Mouse (Mus musculus) lung, postnatal 10 days (tissue): ENCODE data around the gene Ly6f.
"Not testable (repeated sequence)": the region's sequence is repeated elsewhere in the genome, so short reads cannot be mapped to it uniquely, and the experiment has no call there.

Source experiments
- DNase-seq: peaks from one replicate; pipeline ENCODE4 v3.0.0; 2021

The Ly6f gene

DNA sequence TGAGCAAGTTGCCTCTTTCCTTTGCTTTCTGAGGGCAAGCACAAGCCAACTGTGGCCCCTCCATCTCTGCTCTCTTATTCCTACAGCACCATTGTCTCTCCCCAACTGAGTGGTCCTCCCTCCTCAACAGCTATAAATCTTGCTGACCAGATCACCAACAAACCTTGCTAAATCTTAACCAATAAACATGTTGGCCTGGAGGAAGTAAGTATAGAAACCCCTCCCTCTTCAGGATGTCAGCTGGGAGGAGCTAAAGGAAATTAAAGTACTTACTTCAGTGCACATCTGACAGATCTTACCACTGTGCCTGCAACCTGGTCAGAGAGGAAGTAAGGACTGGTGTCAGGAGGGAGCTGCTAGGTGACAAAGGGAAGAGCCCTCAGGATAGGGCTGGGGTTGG, at the start of gene Ly6f:
Gene Ly6f, plus strand, starts transcription at position 301 of the 400 bp plus-strand sequence.
- DNase-seq = no peak

DNA sequence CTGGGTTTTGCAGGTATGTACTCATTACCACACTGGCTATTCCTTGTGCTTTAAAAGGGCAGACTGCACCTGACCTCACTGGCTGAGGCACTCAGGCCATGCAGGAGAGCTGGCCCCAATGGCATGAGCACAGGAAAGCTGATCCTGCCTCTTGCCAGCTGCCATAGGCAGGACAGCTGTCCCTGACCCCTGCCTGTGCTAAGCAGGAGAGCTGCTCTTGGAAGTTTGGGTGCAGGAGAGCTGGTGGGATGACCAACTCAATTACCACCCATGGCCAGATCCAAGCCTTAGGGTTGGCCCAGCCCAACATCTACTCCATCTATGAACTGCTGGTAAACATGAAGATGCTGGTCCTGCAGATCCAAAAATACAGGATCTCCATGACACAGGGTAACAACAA, 46.3 kb upstream of the Ly6f start:
- no peak for DNase-seq

DNA sequence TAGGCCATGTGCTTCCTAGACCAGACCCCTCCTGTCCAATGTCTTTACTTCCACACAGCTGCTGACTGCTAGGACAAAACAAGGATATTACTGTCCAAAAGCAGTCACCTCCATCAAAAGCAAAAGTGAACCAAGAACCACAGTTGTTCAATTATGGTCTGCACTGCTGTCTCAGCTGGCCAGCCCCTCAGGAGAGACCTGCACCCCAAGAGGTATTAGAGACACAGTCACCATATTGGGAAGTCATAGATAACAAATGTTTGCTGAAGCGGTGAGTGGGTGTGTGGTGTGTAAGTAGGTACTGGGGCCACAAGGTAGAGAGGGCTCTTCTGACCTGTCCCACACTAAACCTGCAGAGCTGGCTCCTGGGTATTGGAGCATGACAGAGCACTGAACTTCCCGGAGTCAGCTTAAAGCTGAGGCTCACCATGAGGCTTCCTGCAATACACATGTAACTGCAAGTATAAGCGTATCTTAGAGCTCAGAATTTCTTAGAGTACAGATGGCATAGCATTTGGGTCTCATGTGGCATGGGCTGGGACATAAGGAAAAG, 30.4 kb upstream of the Ly6f start:
- DNase-seq = no peak

DNA sequence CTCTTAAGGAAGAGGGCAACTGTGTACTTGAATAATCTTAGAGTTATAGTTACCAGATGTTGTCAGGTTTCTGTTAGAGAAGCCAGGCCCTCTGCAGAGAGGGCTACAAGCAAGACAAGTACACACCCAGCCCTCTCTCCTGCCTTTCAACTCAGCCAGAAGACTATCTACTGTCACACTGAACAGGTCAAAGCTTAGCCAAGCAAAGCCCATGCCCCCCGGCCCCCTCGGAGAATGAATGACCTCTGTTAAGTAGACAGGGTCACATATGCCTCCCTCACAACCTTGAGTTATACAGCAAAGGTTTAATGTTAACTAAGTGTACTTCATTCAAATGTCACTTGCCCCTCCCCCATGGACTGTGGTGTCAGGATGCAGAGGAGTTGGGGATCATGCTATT, 27.7 kb upstream of the Ly6f start:
- DNase-seq = no peak

DNA sequence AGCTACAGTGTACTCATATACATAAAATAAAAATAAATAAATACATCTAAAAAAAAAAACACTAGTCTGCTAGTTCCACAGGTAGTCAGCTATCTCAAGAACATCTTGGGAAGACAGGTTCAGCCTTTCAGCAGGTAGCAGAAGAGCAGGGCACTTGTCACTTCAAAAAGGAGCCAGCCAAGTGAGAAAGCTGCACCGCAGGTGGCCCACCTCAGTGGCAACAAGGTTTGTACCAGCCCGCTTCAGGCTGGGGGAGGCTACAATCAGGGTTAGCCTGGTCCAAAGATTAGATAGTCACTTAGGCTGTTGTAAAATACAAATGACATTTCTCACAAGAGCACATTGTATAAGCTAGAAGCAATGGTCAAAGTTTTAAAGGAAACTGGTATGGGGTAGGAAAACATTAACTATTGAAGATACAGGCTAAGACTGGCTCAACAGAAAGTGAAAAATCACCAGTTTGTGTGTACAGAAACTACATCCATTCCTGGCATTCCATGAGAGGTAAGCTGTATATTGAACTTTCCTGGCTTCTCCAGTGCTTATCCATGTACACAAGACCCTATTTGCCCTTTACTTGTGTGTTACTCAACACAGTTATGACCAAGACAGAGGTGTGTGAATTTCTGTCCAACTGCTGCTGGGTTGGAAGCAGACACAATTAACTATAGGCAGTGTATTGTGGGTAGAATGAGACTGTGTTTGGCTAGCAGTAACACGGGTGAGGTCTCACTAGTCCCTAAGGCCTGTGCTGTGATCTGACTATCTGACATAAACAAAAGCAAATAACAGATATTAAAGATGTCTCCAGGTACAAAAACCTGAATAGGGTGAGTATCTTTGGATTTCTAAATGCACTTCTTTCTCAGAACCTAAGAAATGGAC, 25.2 kb upstream of the Ly6f start:
- no peak for DNase-seq

DNA sequence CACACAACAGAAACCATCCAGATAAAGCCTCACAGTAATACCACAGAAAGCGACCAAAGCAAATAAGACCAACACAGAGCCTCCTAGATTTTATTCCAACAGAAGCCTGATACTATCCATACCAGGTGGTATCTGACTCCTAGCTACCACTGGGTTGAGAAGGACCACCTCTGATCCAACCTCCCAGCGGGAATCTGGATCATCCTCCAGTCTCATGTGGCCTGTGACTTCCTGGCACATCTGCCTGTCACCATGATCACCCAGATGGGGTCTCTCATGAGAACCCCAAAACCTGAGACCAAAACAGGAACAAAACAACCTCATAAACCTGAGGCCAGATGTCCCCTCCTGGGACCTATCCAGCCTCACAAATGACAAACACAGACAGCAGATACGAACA, 13.6 kb upstream of the Ly6f start:
- DNase-seq = no peak

DNA sequence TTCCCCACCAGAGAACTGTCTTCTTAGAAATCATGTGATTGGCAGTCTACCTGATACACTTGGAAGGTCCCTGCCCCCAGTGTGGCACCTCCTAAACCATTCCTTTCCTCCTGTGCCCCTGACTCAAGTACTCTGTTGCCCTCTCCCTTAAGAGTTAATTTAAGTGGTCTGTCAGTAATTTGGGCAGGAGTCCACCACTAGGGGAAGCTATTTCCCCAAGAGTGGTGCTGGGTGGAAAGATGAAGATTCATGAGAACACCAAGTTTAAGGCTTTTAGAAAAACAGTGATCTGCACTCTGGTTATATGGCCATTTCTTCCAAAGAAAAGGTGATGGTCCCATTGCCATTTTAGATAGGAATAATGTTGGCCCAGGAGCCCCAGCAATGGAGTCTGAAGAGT, 2.4 kb upstream of the Ly6f start:
- DNase-seq = no peak

DNA sequence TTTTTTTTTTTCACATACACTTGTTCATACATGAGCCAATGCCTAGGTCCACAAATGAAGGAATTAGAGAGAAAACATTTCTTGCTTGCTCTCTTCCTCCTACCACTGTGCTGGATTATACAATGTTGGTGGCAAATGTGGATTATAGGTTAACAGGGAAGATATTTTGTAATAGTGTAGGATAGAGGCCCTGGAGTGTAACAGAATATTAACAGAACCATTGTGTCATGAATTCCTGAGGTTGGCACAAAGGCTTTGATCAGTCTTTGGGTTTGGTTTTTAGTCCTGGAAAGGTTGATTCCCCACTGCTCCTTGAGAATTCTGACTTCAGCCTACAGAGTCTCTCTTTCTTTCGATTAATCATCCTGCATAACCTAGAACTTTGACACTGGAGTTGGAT, 1.6 kb upstream of the Ly6f start:
- no peak for DNase-seq

DNA sequence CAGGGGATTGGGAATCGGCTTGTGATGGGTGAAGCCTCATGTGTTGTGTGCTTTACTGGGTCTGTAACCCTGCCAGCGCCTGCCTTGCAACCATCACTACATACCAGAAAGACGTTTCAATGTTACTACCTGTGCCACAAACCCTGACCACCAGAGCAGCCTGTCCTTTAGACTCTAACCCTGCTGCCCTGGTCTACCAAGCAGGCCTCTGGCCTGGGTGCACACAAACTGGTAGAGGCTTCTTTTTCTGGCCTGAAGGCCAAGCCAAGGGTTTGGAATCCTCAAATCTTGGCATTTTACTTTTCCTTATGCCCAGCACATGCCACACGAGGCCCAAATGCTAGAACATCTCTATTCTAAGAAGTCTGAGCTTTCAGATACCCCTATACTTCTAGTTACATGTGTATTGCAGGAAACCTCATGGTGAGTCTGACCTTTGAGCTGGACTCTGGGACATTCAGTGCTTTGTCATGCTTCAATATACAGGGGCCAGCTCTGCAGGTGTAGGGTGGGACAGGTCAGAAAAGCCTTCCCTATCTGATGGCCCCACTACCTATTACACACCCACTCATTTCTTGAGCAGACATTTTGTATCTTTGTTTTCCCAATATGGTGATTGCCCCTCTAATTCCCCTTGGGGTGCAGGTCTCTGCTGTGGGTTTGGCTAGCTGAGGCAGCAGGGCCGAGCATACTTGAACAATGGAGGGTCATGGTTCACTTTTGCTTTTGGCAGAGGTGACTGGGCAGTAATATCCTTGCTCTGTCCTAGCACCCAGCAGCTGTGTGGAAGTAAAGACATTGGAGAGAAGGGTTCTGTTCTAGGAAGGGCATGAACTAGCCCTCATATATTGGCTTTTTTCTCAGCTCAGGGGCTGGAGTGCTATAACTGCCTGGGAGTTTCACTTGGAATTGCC, 952 bp downstream of the Ly6f start:
- DNase-seq = no peak

DNA sequence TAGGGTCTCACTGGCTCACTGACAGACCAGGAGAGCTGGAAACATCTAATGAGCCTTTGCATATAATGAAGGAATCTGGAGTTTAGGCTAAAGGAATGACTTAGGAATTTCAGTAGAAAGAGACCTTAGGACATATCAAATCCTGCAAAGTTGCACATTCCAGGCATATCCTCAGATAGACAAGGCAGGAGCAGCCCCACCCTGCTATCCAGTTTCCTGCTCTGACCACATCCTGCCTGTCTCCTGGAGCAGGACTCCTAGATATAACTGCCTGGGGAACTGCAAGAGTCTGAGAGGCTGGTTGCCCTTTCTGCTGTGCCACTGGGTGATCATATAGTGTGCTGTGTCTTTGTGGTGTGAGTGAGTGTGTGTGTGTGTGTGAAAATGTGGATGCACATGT, 1.9 kb downstream of the Ly6f start:
- DNase-seq = no peak

DNA sequence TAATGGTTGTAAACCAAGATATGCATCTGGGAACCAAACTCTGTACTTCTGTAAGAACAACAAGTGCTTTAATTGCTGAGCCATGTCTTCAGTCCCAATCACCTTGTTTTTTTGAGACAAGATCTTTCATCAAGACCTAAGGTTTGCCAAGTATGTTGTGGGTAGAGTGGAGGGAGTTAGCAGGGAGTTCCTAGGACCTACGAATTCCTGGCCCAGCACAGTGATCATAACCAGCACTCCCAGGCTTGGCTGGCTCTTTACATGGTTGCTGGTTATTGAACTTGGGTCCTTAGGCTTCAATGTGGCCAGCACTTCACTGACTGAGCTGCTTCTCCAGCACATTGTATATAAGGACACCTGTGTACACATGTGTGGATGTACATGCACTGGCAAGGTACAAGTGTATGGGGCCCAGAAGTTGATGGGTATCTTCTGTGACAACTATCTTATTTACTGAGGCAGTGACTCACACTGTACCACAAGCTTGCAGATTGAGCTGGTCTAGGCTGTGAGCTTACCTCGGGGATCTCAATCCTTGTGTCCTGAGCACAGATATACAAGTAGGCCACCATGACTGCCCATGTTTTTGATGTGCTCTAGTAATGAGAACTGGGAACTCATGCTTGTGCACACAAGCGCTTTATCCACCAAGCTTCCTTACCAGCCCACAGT, 2.6 kb downstream of the Ly6f start:
- no peak for DNase-seq

DNA sequence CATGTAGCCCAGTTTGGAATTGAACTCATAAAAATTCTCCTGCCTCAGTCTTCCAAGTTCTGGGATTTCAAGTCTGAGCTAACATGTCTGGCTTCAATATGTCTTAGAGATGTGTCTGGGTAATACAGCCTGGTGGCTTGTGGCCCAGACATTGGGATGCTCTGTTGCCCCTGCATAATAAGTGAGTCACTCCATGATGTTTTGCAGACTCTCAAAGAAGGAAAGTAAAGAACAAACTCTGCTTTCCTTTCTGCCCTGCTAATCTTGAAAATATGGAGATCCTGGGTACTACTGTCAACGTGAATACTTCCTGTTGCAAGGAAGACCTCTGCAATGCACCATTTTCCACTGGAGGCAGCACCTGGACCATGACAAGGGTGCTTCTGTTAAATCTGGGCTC, 3.2 kb downstream of the Ly6f start:
- DNase-seq = no peak

DNA sequence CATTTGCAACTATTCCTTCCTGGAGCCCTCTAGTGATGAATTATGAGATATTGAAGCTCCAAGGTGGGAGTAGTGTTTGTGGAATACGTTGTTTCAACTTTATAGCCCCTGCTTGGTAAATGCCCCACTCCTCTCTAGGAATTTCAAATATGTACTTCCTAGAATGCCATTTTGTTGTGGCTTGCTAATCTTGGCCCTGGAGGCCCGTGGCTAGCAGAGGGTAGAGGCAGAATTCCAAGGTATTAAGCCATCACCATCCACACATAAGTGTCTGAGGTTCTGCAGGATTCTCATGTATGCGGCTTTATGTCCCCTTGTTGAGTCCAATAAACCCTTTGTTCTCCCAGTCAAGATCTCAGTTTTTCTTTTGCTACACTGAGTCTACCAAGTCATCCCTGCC, 3.7 kb downstream of the Ly6f start:
- no peak for DNase-seq

DNA sequence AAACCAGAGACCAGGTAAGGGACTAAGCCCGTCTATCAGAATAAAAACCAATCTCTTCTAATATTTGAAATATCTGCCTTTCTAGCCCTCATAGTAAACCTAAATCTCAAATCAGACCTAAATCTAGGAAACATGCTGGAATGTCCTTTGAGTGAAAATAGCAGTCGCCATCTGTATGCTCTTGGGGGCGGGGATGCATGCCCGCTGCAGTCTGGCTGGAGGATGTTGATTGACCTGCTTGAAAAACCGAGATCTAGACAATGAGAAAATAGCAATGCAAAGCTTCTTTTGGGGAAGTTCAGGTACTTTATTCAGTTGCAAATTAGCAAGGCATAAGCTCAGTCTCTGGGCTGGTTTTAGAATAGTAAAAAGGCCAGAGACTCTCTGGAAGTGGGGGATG, 13.8 kb downstream of the Ly6f start:
- not testable (repeated sequence) for DNase-seq

DNA sequence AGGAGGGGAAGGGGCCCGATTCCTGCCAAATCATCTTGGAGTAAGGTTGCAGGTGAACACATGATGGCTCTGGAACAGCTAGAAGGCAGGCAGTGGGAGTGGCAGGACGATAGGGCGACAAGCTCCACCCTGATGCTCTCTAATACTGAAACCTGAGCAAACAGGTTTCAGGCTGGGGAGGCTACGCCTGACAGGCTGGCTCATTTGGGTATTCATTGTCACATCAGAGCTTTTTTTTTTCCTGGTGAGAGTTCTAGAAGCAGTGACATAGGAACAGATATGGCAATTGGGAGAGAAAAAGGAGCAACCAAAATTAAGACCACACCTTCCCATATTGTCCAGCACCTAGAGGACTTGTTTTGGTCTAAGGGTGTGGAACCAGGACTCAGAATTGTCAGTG, 18.3 kb downstream of the Ly6f start:
- DNase-seq = not testable (repeated sequence)

DNA sequence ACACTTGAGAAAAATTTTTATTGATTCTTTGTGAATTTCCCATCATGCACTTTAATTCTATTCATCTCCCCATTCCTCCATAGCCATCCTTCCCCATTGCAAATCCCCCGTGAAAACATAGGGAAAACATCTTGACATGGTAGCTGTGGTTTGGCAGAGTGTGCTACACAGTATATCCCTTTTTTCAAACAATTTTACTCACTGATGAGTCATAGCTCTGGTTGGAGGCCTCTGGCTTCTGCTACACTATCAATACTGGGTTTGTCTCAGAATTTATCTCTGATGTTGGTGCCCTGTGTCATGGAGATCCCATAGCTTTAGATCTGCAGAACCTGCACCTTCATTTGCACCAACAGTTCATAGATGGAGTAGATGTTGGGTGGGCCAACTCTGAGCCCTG, 24.2 kb downstream of the Ly6f start:
- DNase-seq = no peak

DNA sequence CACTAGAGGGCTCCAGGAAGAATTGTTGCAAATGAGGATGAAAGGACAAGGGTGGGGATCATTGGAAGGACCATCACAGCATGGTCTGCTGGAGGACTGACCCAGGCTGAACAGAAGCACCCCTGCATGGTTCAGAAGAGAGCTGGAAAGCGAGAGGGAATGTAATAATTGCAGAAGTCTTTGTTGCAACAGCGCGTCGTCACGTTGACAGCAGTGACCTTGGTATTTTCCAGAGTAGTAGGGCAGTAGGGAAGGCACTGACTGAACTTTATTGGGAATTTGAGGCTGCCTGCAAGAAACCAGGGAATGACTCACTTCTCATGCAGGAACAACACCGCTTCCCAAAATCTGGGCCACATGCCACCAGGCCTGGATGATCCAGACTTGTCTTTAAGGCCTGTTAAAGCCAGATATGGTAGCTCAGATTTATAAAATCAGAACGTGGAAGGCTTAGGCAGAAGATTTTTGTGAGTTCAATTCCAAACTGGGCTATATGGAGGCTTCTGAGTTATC, 25.7 kb downstream of the Ly6f start:
- DNase-seq = no peak

DNA sequence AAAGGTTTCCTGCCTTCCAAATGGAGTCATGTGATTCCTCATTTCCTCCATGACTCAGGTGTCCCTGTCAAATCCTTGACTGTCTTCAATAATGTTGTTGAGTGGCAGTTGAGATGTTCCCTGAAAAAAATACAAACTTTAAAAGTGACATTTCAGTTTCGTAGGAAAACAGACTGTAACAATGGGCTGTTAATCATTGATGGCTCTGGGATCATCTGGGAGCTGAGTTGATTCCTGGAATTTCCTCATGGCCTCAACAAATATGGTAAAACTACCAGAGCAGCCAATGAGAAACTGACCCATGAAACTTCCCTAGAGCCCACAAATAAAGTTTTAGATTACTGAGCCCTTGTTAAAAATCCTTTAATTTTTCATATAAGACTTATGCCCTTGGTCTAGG, 37.9 kb downstream of the Ly6f start:
- DNase-seq = no peak

DNA sequence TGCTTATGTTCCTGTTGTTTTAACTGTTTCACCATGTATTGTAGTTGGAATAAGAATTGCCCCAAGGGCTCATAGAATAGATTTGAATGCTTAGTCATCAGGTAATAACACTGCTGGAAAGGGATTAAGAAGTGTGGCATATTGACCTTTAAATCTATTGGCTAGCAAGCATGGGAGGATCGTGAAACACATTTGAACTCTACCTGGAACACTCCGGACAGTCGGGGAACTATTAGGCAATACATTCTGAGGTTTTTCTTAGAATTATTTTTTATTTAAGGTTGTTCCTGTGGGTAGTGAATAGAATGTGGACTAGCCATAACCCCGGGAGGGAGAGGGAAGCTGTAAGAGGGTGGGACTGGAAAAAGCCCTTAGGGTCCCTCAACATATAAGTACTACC, 41.0 kb downstream of the Ly6f start:
- no peak for DNase-seq

DNA sequence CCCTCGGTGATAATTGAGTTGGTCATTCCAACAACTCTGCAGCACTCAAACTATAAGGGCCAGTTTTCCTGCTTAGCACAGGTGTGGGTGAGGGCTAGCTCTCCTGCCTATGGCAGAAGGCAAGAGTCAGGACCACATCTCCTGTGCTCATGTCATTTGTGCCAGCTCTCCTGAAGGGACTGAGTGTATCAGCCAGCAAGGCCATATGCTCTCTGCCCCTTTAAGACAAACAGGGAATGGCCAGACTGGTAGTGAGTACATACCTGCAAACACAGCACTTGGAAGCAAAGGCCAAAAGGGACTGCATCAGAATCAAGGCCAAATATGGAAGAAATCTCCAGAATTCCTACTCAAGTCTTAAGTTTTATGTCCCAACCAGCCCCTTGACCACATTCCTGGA, 41.7 kb downstream of the Ly6f start:
- DNase-seq = no peak

DNA sequence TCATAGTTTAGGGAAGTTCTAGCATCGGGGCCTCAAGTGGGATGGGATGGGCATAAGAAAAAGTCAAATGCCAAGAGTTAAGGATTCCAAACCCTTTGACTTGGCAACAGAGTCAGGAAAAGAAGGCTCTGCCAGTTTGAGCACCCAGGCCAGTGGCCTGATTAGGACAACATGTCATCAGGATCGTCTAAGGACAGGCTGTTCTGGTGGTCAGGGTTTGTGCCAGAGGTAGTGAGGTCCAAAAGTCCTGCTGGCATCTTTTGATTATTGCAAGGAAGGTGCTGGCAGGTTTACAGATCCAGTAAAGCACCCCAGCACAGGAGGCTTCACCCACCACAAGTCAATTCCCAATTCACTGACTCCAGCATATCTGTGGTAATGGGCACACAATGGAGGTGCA, 46.2 kb downstream of the Ly6f start:
- no peak for DNase-seq

DNA sequence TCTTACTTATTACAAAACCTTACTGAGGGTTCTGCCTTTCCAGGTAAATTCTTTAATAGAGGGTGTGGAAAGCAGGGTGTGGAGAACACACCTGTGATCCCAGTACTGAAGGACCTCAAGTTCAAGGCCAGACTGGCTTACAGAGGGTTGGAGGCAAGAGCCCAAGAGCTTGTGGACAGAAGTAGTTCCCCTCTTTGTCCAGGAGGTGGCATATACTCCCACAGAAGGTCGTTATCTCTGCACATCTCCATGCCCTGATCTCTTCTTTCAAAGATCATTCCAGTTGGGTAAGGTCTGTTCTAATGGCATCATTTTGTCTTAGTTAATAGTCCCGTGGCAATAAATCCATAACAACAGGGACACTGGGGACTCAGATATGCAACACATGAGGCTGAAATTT, 49.0 kb downstream of the Ly6f start:
- no peak for DNase-seq

DNA sequence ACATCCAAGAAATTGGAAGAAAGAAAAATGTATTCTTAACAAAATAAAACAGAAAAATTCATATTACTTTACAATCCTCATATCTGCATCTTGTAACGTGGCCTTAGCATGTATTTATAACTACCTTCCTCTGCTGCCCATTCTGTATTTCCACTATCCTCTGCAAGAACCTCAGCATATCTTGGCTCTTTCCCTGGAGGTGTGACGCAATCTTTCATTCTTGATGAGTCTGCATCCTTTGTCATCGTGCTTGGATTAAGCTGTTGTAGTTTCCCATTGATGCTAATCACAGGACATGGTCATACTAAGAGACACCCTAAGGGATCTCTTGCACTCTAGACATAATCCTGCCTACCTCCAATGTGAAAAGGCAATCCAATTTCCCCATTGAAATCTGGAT, 50.4 kb downstream of the Ly6f start:
- no peak for DNase-seq
